Mouse (Mus musculus): ENCODE measurements around the gene Zdhhc8. TPM values are rescaled to one million over a fixed set of nuclear protein-coding genes. Genes with fewer than 3 reads are reported as not detected.
A peak's percentile ranks its signal among the peaks of the same experiment; 100 is the strongest.

Gene Zdhhc8
- polyA plus RNA-seq, 1 experiment = 176 TPM

- Histone ChIP-seq H3K4me3 (ENCODE audit: insufficient read depth, low read length) (peak overlapping the region; percentile 84), H3K27ac (ENCODE audit: insufficient read depth, low read length) (peak overlapping the region; percentile 89; the same call in 1 of the 2 replicates), H3K4me1 (ENCODE audit: control insufficient read depth, insufficient read depth, low read length) (peaks cover 24% of the 10 kb centered on the region)
- TF ChIP-seq CTCF (IDR thresholded peaks at IDR 0.05; ENCODE audit: extremely low read depth, insufficient read depth, low read length) = no peak
- no peak for TF ChIP-seq POLR2A (IDR thresholded peaks at IDR 0.05; ENCODE audit: extremely low read depth, insufficient read depth, low read length)
Observed at GRCm38 (mm10) chr16:18233451-18233850, 1.5 kb downstream of the Zdhhc8 start.

- H3K4me1 ChIP-seq (ENCODE audit: control insufficient read depth, insufficient read depth, low read length) = peaks cover 24% of the 10 kb centered on the region
- no peak for TF ChIP-seq POLR2A (IDR thresholded peaks at IDR 0.05; ENCODE audit: extremely low read depth, insufficient read depth, low read length)
- no peak for TF ChIP-seq CTCF (IDR thresholded peaks at IDR 0.05; ENCODE audit: extremely low read depth, insufficient read depth, low read length)
- no peak overlapping the region for H3K4me3 ChIP-seq (ENCODE audit: insufficient read depth, low read length)
- H3K27ac ChIP-seq (ENCODE audit: insufficient read depth, low read length) = no peak overlapping the region
Observed at GRCm38 (mm10) chr16:18231451-18231850, 3.5 kb downstream of the Zdhhc8 start.

GRCm38 (mm10) chr16:18231047-18231446, 3.9 kb downstream of the Zdhhc8 start:
- peak overlapping the region; percentile 88 for H3K27ac ChIP-seq (ENCODE audit: insufficient read depth, low read length)
- TF ChIP-seq CTCF (IDR thresholded peaks at IDR 0.05; ENCODE audit: extremely low read depth, insufficient read depth, low read length) = no peak
- TF ChIP-seq POLR2A (IDR thresholded peaks at IDR 0.05; ENCODE audit: extremely low read depth, insufficient read depth, low read length) = no peak
- no peak overlapping the region for H3K4me3 ChIP-seq (ENCODE audit: insufficient read depth, low read length)
- peaks cover 22% of the 10 kb centered on the region for H3K4me1 ChIP-seq (ENCODE audit: control insufficient read depth, insufficient read depth, low read length)

GRCm38 (mm10) chr16:18230617-18231016, 4.3 kb downstream of the Zdhhc8 start:
- Histone ChIP-seq H3K4me3 (ENCODE audit: insufficient read depth, low read length) (no peak overlapping the region), H3K27ac (ENCODE audit: insufficient read depth, low read length) (peak overlapping the region; percentile 88), H3K4me1 (ENCODE audit: control insufficient read depth, insufficient read depth, low read length) (peaks cover 20% of the 10 kb centered on the region)
- no peak for TF ChIP-seq CTCF (IDR thresholded peaks at IDR 0.05; ENCODE audit: extremely low read depth, insufficient read depth, low read length)
- no peak for TF ChIP-seq POLR2A (IDR thresholded peaks at IDR 0.05; ENCODE audit: extremely low read depth, insufficient read depth, low read length)

GRCm38 (mm10) chr16:18229622-18230021, 5.3 kb downstream of the Zdhhc8 start:
- TF ChIP-seq CTCF (IDR thresholded peaks at IDR 0.05; ENCODE audit: extremely low read depth, insufficient read depth, low read length) (no peak), POLR2A (IDR thresholded peaks at IDR 0.05; ENCODE audit: extremely low read depth, insufficient read depth, low read length) (peak; percentile 26; the same call in 1 of the 2 replicates)
- Histone ChIP-seq H3K4me1 (ENCODE audit: control insufficient read depth, insufficient read depth, low read length) (peaks cover 20% of the 10 kb centered on the region), H3K4me3 (ENCODE audit: insufficient read depth, low read length) (peak overlapping the region; percentile 23), H3K27ac (ENCODE audit: insufficient read depth, low read length) (peak overlapping the region; percentile 88)

- H3K4me1 ChIP-seq (ENCODE audit: control insufficient read depth, insufficient read depth, low read length) = peaks cover 20% of the 10 kb centered on the region
- H3K4me3 ChIP-seq (ENCODE audit: insufficient read depth, low read length) = peak overlapping the region; percentile 23; the same call in 1 of the 2 replicates
- H3K27ac ChIP-seq (ENCODE audit: insufficient read depth, low read length) = peak overlapping the region; percentile 88; the same call in 1 of the 2 replicates
- TF ChIP-seq CTCF (IDR thresholded peaks at IDR 0.05; ENCODE audit: extremely low read depth, insufficient read depth, low read length) = no peak
- TF ChIP-seq POLR2A (IDR thresholded peaks at IDR 0.05; ENCODE audit: extremely low read depth, insufficient read depth, low read length) = no peak
Observed at GRCm38 (mm10) chr16:18228856-18229255, 6.1 kb downstream of the Zdhhc8 start.

- H3K27ac ChIP-seq (ENCODE audit: insufficient read depth, low read length) = no peak overlapping the region
- peaks cover 19% of the 10 kb centered on the region for H3K4me1 ChIP-seq (ENCODE audit: control insufficient read depth, insufficient read depth, low read length)
- no peak overlapping the region for H3K4me3 ChIP-seq (ENCODE audit: insufficient read depth, low read length)
- no peak for TF ChIP-seq CTCF (IDR thresholded peaks at IDR 0.05; ENCODE audit: extremely low read depth, insufficient read depth, low read length)
- no peak for TF ChIP-seq POLR2A (IDR thresholded peaks at IDR 0.05; ENCODE audit: extremely low read depth, insufficient read depth, low read length)
Observed at GRCm38 (mm10) chr16:18227897-18228422, 7.0 kb downstream of the Zdhhc8 start.

- Histone ChIP-seq H3K4me1 (ENCODE audit: control insufficient read depth, insufficient read depth, low read length) (peaks cover 19% of the 10 kb centered on the region), H3K4me3 (ENCODE audit: insufficient read depth, low read length) (no peak overlapping the region), H3K27ac (ENCODE audit: insufficient read depth, low read length) (no peak overlapping the region)
- no peak for TF ChIP-seq CTCF (IDR thresholded peaks at IDR 0.05; ENCODE audit: extremely low read depth, insufficient read depth, low read length)
Observed at GRCm38 (mm10) chr16:18227187-18227586, 7.7 kb downstream of the Zdhhc8 start.

- TF ChIP-seq POLR2A (IDR thresholded peaks at IDR 0.05; ENCODE audit: extremely low read depth, insufficient read depth, low read length) (no peak), CTCF (IDR thresholded peaks at IDR 0.05; ENCODE audit: extremely low read depth, insufficient read depth, low read length) (no peak)
- H3K4me3 ChIP-seq (ENCODE audit: insufficient read depth, low read length) = no peak overlapping the region
Observed at GRCm38 (mm10) chr16:18222188-18222587, 12.7 kb downstream of the Zdhhc8 start.

GRCm38 (mm10) chr16:18221543-18221898, 13.4 kb downstream of the Zdhhc8 start:
- Histone ChIP-seq H3K27ac (ENCODE audit: insufficient read depth, low read length) (no peak overlapping the region), H3K4me3 (ENCODE audit: insufficient read depth, low read length) (no peak overlapping the region), H3K4me1 (ENCODE audit: control insufficient read depth, insufficient read depth, low read length) (no peaks in the 10 kb centered on the region; the same call in 1 of the 2 replicates)
- TF ChIP-seq CTCF (IDR thresholded peaks at IDR 0.05; ENCODE audit: extremely low read depth, insufficient read depth, low read length) (no peak), POLR2A (IDR thresholded peaks at IDR 0.05; ENCODE audit: extremely low read depth, insufficient read depth, low read length) (no peak)

More at GRCm38 (mm10) chr16:18222188-18222587, 12.7 kb downstream of the Zdhhc8 start:
- H3K4me1 ChIP-seq (ENCODE audit: control insufficient read depth, insufficient read depth, low read length) = no peaks in the 10 kb centered on the region; the same call in 1 of the 2 replicates
- no peak overlapping the region for H3K27ac ChIP-seq (ENCODE audit: insufficient read depth, low read length)

Data from cortical plate, adult 2 months (tissue).